Mouse (Mus musculus) right cerebral cortex, postnatal 25 days (tissue): ENCODE measurements around the gene Cdkn1c.

Experiments used
- DNase-seq: peaks from one replicate; pipeline ENCODE4 v3.0.0; 2022

Gene Cdkn1c

DNA sequence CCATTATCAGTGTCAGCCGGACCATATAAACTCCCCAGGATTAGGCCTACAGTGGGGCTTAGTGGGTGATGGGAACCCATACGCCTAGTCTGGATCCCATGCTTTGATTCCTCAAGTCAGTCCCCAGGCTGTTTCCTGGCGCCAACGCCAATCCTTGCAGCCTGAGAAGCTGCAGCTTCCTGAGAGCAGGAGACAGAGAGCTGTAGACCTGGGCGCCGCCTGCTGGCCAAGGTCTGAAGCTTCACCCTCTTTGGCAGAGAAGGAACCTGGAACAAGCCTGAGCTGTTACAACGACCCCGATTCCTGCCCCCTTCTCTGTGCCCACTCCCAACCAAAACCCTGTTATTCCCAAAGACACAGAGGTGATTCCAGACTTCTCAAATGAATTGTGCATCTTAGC, 9.1 kb upstream of the Cdkn1c start:
- DNase-seq, result peak; percentile 74

DNA sequence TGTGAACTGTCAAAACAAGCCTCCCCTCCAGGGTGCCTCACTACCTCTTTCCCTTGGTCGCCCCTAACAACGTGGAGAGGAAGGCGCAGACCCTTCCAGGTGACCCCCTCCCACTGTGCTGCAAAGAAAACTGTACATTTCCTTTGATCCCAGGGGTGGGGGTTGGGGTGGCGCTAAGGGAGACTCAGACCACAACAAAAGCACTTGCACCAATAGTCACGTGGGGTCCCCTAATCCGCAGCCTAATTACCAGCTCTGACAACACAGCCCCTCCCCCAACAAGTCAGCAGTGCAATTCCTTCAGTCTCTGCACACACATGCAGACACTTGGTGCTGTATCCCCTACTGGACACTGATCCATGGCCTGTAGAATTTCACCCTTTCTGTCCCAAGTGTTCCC, 6.9 kb upstream of the Cdkn1c start:
- no peak for DNase-seq

DNA sequence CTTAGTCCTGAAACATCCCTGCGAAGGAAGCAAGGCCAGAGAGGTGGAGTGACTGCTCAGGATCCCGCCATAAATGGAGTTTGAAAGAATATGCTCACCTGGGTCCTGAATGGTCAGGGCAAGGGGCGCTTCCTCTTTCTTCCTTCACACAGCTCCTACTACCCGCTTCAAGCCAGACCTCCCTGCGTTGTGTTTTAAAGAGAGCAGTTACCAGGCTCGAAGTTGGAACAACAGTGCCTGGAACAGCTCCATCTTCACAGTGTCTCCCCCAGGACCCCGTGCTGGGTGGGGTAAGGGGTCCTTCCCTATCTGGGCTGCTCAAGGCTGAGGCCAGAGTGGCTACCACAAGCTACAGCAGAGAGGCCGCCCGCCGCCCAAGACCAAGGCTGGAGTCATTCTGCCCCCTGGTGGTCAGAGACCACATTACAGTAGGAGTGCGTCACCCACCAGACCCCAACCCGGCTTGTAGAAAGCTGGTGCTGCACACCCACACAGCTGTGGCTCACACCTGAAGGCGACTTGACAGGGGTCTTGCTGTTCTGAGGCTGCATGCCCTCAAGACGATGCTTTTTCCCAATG, 5.3 kb upstream of the Cdkn1c start:
- peak; percentile 75 for DNase-seq

DNA sequence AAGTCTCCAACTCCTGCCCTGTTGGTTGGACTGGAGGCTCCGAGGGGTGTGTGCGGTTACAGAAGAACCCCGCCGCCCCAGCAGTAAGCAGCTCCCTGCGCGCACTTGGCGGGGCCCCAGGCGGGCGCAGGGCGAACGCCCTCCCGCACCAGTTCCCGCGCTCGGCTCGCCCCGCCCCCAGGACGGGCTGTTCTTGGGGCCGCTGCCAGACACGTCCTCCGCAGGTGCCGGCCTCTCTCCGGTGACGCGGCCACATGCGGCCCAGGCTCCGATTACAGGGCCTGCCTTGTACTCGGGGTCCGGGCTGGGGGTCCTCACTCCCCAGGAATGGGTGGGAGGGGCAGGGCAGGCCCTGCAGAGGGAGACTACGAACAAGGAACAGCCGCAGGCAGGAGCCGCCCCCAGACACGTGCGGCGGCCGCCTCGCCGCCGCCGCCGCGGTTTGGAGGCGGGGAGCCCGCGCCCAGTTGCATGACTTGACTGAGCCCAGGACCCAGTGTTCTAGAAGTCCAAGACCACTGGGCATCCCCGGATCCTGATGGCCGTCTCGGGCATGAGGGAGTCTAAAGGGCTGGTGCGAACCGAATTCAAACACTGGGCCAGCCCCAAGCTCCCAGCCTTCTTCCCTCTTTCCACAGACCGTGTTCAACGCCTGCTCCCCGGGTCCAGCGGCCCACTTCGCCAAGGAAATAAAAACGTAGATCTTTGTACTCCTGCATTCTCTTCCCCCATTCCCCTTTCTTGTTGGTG, 4.1 kb upstream of the Cdkn1c start:
- peak; percentile 29 for DNase-seq

DNA sequence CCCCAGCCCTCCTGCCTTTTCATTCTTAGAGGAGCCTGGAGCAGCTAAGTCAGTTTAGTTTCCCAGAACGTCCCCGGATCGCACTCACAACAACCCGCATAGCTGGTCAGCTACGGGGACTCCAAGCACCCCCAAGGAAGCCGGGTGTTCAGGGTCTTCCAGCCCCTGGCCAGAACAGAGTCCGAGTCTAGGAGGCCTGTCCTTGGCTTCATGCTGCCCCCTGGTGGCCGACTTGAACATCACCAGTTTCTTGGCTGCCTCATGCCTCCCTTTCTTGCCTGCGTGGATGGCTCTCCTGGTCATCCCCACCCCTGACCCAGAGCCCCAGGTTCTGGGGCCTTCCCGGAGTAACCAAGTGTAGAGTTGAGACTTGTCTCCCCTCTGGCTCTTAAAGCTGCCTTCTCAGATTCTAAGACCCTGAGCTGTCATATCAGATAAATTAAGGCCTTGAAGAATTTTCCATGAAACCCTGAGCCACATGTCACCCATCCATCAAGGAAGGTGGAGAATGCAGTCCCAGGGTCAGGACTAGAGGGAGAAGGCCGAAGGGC, 3.1 kb upstream of the Cdkn1c start:
- DNase-seq, result peak; percentile 72

DNA sequence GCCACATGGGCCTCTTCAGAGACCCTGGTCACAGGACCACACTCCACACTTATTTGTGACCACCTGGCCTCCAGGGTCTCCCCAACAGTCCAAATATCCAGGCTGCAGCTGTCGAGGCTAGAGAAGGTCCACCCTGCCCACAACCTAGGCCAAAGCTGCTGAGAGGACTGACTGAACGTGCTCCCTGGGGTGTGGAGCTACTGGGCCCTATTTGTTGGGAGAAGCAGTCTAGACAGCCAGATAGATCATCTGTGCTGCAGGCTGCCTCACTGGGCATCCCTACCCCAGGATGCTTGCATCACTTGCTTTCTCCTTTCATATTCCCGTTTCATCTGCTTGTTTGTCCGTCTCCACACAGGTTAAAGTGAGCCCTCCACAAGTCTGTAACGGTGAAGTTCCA, 1.7 kb upstream of the Cdkn1c start:
- no peak for DNase-seq

DNA sequence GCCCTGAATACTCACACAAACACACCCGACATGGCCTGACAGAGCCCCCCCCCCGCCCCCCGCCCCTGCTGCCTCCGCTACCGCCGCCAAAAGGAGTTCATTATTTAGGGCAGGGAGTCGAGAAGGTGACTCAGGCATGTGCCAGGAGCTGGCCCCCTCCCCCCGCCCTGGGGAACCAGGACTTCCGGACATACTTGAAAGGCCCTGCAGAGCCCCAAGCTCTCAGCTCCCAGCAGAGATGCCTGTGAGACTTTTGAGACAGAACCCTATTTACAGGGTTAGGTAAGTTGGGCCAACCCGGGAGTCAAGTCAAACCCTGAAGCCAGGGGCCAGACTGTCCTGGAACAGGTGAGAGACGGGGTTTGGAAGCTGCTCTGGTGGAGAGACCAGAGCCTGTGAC, 1.1 kb upstream of the Cdkn1c start:
- DNase-seq, result no peak

DNA sequence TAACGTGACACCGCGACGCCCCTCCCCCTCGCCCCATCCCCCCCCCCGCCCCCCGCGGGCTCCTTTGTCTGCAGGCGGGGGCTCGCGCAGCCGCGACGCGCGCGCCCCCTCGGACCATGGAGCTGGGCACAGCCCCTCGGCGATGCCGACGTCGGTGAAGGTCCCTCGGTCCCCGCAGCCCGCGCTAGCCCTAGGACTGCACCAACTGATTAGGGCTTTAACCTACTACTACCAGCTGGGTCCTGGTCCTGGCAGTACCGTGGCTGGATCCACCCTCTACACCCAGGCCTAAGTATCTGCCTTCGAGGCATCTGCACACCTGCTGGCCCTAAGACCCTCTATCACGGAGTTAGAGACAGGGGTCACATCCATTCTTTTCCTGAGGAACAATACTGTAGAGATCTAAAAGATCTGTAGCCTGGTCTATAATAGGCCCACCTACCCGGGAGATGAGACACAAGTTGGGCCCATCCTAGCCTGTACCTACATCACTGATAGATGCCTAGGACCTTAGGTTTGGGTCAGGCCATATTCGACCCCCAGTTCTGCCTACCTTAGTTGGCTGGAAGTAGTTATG, 532 bp upstream of the Cdkn1c start:
- no peak for DNase-seq

DNA sequence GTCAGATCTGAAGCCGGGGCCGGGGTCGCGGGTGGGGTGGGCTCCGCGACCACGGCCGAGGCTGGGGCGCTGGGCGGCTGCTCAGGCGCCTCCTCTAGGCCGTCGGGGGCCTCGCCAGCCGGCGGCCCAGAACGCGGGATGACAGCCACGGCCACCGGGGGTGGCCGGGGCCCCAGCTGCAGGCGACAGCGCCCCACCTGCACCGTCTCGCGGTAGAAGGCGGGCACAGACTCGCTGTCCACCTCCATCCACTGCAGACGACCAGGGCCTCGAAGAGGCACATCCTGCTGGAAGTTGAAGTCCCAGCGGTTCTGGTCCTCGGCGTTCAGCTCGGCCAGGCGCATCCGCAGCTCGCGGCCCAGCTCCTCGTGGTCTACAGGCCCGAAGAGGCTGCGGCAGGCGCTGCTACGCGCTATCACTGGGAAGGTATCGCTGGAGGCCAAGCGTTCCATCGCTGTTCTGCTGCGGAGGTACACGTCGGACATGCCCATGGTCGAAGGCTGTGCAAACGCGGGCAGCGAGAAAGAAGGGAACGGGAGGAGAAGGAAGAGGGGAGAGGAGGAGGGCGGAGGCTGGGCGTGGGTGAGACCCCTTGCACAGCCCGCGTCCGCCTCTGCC, 524 bp downstream of the Cdkn1c start:
- no peak for DNase-seq

DNA sequence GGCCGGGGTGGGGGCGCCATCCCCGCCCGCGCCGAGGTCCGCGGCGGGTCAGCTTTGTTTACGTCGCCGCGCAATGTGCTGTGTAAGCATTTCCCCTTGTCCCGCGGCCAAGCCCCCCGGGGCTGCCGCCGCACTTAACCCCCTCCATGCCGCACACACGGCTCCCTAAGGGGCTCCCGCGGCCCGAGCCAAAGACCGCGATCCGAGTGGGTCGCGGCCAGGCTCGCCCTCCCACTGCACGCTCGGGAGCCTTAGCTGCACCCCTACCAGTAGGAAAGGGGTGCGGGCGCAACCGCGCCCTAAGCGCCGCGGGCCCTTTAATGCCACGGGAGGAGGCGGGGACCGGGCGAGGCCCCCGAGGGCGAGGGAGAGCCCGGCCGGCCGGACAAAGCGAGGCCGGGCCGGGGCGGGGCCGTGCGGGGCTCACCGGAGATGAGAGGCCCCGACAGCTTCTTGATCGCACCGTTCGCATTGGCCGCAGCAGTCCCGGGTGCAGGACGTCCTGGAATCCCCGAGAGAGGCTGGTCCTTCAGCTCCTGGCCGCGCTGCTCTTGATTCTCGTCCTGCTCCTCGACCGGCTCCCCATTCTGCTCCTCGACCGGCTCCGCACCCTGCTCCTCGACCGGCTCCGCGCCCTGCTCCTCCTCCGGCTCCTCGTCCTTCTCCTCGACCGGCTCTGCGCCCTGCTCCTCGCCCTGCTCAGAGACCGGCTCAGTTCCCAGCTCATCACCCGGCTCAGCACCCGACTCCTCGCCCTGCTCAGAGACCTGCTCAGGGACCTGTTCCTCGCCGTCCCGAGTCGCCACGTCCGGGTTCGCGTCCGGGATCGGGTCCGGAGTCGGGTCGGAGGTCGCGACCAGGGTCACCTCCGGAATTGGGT, 1.3 kb downstream of the Cdkn1c start:
- no peak for DNase-seq

DNA sequence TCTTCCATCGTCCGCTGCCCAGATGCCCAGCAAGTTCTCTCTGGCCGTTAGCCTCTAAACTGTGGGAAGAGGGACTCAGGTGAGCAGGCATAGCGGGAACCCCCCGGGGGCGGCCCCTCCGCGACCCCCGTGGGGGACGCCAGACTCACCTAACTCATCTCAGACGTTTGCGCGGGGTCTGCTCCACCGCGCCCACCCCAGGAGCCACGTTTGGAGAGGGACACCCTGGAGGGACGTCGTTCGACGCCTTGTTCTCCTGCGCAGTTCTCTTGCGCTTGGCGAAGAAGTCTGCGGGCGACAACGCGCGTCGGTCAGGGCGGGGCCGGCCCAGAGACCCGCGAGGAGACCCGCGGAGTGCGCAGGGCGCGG, 1.9 kb downstream of the Cdkn1c start:
- DNase-seq, result no peak

DNA sequence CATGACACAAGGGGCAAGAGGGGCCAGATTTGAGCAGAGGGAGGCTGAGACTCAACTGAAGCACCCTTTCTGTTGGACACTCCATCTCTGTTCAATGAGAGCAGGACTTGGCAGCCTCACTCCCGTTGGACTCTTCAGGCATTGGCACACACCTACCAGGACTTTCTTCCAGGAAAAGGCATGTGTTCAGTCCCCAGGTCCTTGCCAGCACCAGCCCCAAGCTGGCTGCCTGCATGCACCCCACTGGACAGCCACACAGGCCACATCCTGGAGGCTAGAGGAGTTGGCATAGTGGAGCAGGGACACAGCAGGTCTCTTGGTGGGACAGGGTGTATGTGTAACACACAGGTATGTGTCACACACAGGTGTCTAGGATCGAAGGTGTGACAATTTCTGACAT, 13.7 kb downstream of the Cdkn1c start:
- DNase-seq, result no peak

DNA sequence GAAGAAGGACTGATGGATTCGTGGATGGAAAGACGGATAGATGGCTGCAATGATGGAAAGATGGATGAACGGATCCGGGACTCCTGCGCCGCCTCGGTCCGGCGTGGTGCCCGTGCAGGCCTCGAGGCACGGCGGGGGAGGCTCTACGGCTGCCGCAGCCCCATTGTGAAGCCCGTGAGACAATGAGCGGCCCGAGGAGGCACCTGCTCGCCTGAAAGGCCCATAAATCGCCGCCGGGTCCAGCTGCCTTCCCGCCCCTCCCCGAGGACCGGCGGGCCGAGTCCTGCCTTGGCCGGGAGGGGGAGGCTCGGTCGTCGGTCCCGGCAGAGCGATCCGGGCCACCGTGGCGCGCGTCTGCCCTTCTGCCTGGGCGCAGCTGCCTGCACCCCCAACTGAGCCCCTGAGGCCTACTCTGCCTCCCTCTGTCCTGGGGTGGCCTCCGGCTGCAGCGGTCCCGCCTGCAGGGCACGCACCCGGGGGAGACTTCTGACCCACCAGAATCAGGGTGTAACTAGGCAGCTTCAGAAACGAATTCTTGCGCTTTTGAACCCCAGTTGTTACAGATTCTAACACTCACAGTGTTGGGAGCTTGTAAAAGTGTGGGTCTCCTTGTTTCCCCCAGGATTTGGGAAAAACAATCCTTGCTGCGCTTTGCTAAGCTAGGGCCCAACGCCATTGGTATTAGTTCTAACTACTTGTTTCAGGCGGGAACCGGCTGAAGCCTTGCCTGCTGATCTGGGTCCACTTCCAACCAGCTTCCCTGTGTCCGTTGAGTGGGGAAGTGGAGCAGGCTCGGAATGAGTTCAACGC, 15.0 kb downstream of the Cdkn1c start:
- DNase-seq, result no peak

DNA sequence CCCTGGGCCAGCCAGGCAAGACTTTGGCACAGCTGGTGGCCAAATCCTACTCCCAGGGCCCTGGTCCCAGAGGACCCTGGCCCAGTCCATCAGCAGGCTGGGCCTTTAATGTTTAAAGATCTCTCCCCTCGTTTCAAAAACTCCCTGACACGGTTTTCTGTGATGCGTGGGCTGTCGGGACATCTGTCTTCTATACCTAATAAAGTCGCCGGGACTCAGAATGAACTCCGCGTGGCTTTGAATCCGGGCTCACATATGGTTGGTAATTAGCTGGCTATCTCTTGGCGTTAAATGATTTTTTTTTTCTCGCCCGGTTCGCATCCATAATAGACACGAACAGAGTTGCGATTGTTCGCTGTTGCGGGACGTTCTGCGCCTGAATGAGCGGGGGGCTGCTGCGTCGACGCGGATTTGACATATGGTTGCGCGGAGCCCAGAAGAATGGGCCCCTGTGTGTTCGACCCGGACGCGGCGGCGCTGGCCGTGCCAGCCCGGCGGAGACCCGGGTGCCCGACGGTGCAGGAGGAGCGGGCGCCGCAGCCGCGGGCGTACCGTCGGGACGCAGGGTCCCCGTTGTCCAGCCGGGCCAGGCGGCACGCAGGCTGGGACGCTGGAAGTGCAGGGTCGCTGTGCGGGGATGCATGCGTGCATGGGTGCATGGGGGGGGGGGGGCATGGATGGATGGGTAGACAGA, 15.7 kb downstream of the Cdkn1c start:
- no peak for DNase-seq

DNA sequence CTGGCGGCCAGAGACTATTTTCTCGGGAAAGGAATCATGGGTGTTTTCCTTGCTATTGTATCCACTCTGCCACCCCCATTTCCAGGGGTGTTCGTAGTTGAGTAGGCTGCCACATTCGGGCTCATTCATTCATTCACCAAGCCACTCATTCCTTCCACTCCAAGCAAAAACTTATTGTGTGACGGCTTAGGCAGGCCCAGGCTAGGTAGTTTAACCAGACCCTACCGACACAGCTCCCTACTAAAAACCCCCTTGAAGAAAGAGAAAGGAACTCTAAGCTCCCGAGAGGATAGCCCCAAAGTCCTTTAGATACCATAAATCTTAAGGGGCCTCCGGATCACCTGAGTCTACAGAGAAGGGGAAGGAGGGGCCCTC, 16.3 kb downstream of the Cdkn1c start:
- no peak for DNase-seq

DNA sequence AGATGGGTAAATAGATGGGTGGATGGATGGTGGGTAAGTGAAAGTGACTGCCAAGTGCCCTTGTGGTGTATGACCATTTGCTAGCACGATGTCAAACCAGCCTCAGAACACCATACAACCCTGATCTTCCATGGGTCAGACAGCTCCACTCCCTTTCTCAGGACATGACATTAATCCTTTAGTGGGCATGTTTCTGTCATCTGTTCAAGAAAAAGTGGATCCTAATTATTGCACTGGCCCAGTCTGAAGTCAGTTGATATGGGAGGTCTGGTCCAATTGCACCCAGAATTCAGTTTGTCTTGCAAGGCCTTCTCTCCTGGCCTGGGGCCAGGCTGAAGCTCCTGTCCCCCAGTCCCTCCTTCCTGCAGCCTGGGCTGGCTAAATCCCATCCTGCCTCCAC, 21.9 kb downstream of the Cdkn1c start:
- DNase-seq, result no peak

DNA sequence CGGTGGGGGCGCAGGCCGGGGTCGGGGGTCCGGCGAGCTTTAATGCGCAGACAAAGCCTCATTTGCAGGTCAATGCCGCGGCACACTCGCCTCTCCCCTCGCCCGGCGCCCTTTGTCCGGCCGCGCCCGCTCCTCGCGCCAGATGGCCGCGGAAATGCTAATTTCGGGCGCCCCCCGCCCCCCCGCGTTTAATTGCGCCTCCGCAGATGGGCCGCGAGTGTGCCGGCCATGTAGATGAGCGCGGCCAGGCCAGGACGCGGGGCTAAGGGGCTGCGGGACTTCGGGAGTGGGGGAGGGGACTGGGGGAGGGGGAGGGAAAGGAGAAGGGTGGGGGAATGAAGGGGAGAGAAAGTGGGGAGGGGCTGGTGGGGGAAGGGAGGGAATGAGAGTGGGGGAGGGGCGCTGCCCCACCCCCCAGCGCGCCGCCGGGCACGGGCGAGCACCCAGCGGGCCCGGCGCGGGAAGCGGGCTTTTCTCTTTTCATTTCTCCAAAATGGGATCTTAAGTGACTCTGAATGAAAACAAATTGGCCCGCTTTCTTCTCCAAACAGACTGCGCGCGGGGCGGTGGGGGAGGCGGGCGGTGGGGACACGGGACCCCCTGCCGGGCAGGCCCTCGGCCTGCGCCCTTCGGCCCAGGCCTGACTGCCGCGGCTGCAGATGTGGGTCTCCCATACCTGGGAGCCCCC, 22.8 kb downstream of the Cdkn1c start:
- DNase-seq, result no peak

DNA sequence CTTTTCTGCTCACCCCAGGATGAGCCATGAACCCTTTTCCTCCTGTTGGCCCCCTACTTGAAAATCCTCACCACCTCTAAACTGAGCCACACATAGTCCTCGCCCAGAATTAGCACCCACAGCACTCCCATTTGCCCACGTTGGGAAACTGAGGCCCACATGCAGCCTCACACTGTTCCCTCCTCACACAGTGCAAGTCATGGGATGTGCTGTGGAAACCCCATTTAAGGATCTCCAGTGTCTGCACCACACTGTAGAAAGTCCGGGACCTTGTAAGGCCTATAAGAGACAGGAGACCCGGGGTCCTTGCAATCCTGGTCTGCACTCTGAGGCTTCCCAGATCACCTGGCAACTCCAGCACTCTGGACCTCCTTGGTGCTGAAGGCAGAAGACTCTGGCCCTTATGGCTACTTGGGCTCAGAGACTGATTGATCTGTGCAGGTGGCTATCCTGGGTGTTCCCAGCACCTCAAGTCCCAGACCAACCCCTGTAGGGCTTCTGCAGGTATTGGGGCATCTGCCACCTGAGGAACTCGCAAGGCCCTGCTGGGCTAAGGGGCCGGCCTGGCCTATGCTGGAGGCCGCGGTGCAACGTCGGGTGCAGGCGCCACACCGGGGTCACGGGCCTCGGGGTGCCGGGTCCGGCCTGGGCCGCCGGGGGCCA, 23.5 kb downstream of the Cdkn1c start:
- DNase-seq, result no peak

DNA sequence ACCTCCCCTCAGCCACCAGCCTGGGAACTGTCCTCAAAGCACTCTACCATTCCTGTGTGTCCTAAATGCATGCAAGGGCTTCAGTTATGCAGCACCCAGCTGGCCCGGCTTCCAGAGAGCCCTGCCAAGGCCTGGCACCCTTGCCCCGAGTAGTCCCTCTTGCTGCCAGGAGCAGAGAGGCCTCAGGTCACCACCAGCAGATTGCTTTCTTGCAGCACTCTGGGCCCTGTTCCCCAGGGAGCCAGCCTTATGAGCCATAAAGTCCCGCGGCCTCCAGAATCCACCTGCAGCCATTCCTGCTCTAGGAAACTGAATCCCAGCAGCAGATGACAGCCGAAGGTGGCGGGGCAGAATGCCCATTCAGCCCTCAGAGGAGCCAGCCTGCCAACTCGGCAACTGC, 27.5 kb downstream of the Cdkn1c start:
- DNase-seq, result peak; percentile 20

DNA sequence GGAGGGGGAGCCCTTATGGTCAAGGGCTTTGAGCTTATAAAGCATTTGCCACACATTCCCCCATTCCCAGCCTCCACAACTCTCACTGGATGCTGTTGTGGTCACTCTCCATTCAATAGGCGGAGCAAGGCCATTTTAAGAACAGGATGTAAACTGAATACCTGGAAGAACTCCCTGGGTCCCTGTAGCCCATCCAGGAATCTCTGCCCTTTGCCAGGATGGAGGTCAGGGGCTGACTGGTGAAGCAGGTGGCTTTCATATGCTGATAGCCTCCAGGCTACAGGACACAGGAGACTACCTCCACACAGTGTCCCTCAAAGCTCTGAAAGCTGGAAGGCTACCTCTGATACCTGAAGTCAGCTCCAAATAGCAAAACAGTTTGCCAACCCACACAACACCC, 28.2 kb downstream of the Cdkn1c start:
- no peak for DNase-seq
